Mouse (Mus musculus): Measurements from ENCODE around the gene Zfp799. TPM values are rescaled to one million over a fixed set of nuclear protein-coding genes. Genes with fewer than 3 reads are reported as not detected.

Zfp799 gene
- total and polyA plus RNA-seq, 2 experiments: 1.2 to 3.8 TPM

DNA sequence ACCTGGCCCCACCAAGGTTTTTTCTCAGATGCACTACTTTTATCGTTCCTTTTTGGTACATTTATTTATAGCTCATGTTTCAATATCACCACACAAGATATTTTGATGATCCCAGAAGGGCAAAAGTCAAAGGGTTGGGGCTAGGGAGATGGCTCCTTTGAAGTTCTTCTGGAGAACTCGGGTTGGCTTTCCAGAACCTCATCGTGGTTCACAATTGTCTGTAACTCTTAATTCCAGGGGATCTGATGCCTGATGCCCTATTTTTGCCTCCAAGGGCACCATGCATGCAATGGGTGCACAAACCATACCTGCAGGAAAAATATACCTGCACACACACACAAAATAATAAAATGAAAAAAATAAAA lies 339 bp upstream of the Zfp799 start:
- 37% methylated on average over 3 of the region's 3 CpGs for WGBS
- Histone ChIP-seq H3K27ac (replicated peaks; ENCODE audit: insufficient read depth, low read depth, low read length) (no peak overlapping the region), H3K9ac (ENCODE audit: low read depth, low read length) (no peak overlapping the region), H3K79me2 (ENCODE audit: control insufficient read depth, insufficient read depth, low read length) (peaks cover 11% of the 10 kb centered on the region), H3K36me3 (ENCODE audit: control insufficient read depth, insufficient read depth, low read length) (peaks cover 4% of the 10 kb centered on the region; the same call in 1 of the 2 replicates), H3K27me3 (ENCODE audit: control insufficient read depth, insufficient read depth, low read length) (no peaks in the 10 kb centered on the region), H3K4me1 (ENCODE audit: control insufficient read depth, insufficient read depth, low read length) (peaks cover 2% of the 10 kb centered on the region), H3K4me3 (ENCODE audit: insufficient read depth, low read depth, low read length) (no peak overlapping the region)
- no peak for DNase-seq (ENCODE audit: extremely low read depth, low read depth, low spot score)
- TF ChIP-seq CTCF (IDR thresholded peaks at IDR 0.05; ENCODE audit: low read depth, low read length): no peak
- TF ChIP-seq POLR2A (IDR thresholded peaks at IDR 0.05; ENCODE audit: extremely low read depth, insufficient read depth, low read length): no peak

DNA sequence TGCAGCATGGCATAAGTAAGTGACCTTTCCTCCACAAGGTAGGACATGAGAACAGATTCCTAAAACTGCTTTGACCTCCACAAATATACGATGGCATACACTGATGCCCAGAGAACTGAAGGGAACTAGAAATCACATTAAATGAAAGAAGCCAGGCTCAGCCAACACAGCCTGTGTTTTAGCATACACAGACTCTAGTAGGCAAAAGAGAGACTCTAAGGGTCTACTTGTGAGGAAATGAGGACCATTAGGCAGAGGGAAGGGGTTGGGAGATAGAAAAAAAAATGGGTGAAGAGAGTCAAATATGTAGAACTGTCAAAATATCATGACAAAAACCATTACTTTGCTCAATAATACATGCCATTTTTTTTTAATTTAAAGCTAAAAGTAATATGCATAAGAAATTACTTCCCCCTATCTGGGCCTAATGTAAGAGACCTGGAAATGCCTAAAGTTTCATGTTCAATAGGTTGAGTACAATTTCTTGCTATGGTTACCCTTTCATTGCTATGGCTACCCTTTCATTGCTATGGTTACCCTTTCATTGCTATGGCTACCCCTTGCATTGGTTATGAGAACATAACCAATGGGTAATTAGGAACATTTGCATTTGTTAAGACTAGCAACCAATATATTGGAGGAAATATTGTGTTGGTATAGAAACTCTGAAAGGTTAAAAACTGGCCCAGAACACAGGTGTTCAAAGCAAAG lies 13.8 kb downstream of the Zfp799 start:
- TF ChIP-seq CTCF (IDR thresholded peaks at IDR 0.05; ENCODE audit: low read depth, low read length): no peak
- TF ChIP-seq POLR2A (IDR thresholded peaks at IDR 0.05; ENCODE audit: extremely low read depth, insufficient read depth, low read length): no peak
- no peak overlapping the region for H3K4me3 ChIP-seq (ENCODE audit: insufficient read depth, low read depth, low read length)
- DNase-seq (ENCODE audit: extremely low read depth, low read depth, low spot score): no peak
- WGBS: 96% methylated on average over 1 of the region's 1 CpGs
- peaks cover 26% of the 10 kb centered on the region for H3K36me3 ChIP-seq (ENCODE audit: control insufficient read depth, insufficient read depth, low read length)
- no peaks in the 10 kb centered on the region for H3K79me2 ChIP-seq (ENCODE audit: control insufficient read depth, insufficient read depth, low read length)
- no peaks in the 10 kb centered on the region for H3K4me1 ChIP-seq (ENCODE audit: control insufficient read depth, insufficient read depth, low read length)
- no peak overlapping the region for H3K27ac ChIP-seq (replicated peaks; ENCODE audit: insufficient read depth, low read depth, low read length)
- H3K27me3 ChIP-seq (ENCODE audit: control insufficient read depth, insufficient read depth, low read length): no peaks in the 10 kb centered on the region
- H3K9ac ChIP-seq (ENCODE audit: low read depth, low read length): no peak overlapping the region

GRCm38 (mm10) chr17:32814136-32814535 lies 15.9 kb downstream of the Zfp799 start:
- DNase-seq (ENCODE audit: extremely low read depth, low read depth, low spot score): no peak
- 90% methylated on average over 7 of the region's 7 CpGs for WGBS
- no peak for TF ChIP-seq CTCF (IDR thresholded peaks at IDR 0.05; ENCODE audit: low read depth, low read length)
- no peak for TF ChIP-seq POLR2A (IDR thresholded peaks at IDR 0.05; ENCODE audit: extremely low read depth, insufficient read depth, low read length)

GRCm38 (mm10) chr17:32810648-32811047 lies 19.4 kb downstream of the Zfp799 start:
- Histone ChIP-seq H3K27ac (replicated peaks; ENCODE audit: insufficient read depth, low read depth, low read length) (no peak overlapping the region), H3K4me1 (ENCODE audit: control insufficient read depth, insufficient read depth, low read length) (no peaks in the 10 kb centered on the region), H3K79me2 (ENCODE audit: control insufficient read depth, insufficient read depth, low read length) (no peaks in the 10 kb centered on the region), H3K27me3 (ENCODE audit: control insufficient read depth, insufficient read depth, low read length) (peaks cover 7% of the 10 kb centered on the region; the same call in 1 of the 2 replicates), H3K36me3 (ENCODE audit: control insufficient read depth, insufficient read depth, low read length) (no peaks in the 10 kb centered on the region), H3K9ac (ENCODE audit: low read depth, low read length) (no peak overlapping the region), H3K4me3 (ENCODE audit: insufficient read depth, low read depth, low read length) (no peak overlapping the region)
- TF ChIP-seq POLR2A (IDR thresholded peaks at IDR 0.05; ENCODE audit: extremely low read depth, insufficient read depth, low read length): no peak
- TF ChIP-seq CTCF (IDR thresholded peaks at IDR 0.05; ENCODE audit: low read depth, low read length): no peak
- no peak for DNase-seq (ENCODE audit: extremely low read depth, low read depth, low spot score)
- WGBS: 43% methylated on average over 1 of the region's 1 CpGs

More at GRCm38 (mm10) chr17:32814136-32814535, 15.9 kb downstream of the Zfp799 start:
- no peak overlapping the region for H3K4me3 ChIP-seq (ENCODE audit: insufficient read depth, low read depth, low read length)
- no peaks in the 10 kb centered on the region for H3K79me2 ChIP-seq (ENCODE audit: control insufficient read depth, insufficient read depth, low read length)
- H3K36me3 ChIP-seq (ENCODE audit: control insufficient read depth, insufficient read depth, low read length): peaks cover 8% of the 10 kb centered on the region
- peaks cover 7% of the 10 kb centered on the region; the same call in 1 of the 2 replicates for H3K27me3 ChIP-seq (ENCODE audit: control insufficient read depth, insufficient read depth, low read length)
- no peak overlapping the region for H3K9ac ChIP-seq (ENCODE audit: low read depth, low read length)
- H3K4me1 ChIP-seq (ENCODE audit: control insufficient read depth, insufficient read depth, low read length): no peaks in the 10 kb centered on the region
- H3K27ac ChIP-seq (replicated peaks; ENCODE audit: insufficient read depth, low read depth, low read length): no peak overlapping the region

GRCm38 (mm10) chr17:32809544-32810374 lies 20.3 kb downstream of the Zfp799 start, which contains the start of gene Zfp811:
TSS of gene Zfp811 (minus strand) at chr17:32809931.
- Histone ChIP-seq H3K27ac (replicated peaks; ENCODE audit: insufficient read depth, low read depth, low read length) (no peak within 1 kb of the TSS), H3K4me3 (ENCODE audit: insufficient read depth, low read depth, low read length) (no peak within 1 kb of the TSS), H3K27me3 (ENCODE audit: control insufficient read depth, insufficient read depth, low read length) (peaks cover 7% of the 10 kb centered on the region; the same call in 1 of the 2 replicates), H3K36me3 (ENCODE audit: control insufficient read depth, insufficient read depth, low read length) (no peaks in the 10 kb centered on the region), H3K4me1 (ENCODE audit: control insufficient read depth, insufficient read depth, low read length) (no peaks in the 10 kb centered on the region), H3K9ac (ENCODE audit: low read depth, low read length) (no peak within 1 kb of the TSS), H3K79me2 (ENCODE audit: control insufficient read depth, insufficient read depth, low read length) (no peaks in the 10 kb centered on the region)
- TF ChIP-seq CTCF (IDR thresholded peaks at IDR 0.05; ENCODE audit: low read depth, low read length) (no peak), POLR2A (IDR thresholded peaks at IDR 0.05; ENCODE audit: extremely low read depth, insufficient read depth, low read length) (no peak)
- DNase-seq (ENCODE audit: extremely low read depth, low read depth, low spot score): no peak
- WGBS: 5% methylated on average over 17 of the region's 17 CpGs
